Mouse (Mus musculus) heart, postnatal 0 days (tissue): ENCODE measurements around the gene Plpp1.

Experiments
- CTCF ChIP-seq: IDR thresholded peaks from 2 replicates; pipeline ENCODE4 v1.5.1; 2016; ENCODE audit warnings: antibody characterized with exemption, control low read depth, low read depth
- EP300 ChIP-seq: IDR thresholded peaks from 2 replicates; pipeline ENCODE4 v1.6.1; 2016; ENCODE audit warnings: antibody characterized with exemption, low read depth

GRCm38 (mm10) chr13:112860370-112860769, 59.8 kb downstream of the Plpp1 start:
- TF ChIP-seq CTCF (no peak), EP300 (no peak)
